Comparison of ENCODE assay signal across 13 mouse cellular contexts in genomic region chr16:87851550-87851949, GRCm38 (mm10).
"Had no signal": no experiment of that assay in that cellular context is flagged by ENCODE, and none has a peak within 500 bp of the region (broad histone marks: within the 10 kb centered on the region; RNA-seq: fewer than 3 reads in every experiment).

No protein-coding gene starts in this region.

- H3K9me3 ChIP-seq: kidney, embryonic 15.5 days; limb, embryonic 12.5 days; liver, embryonic 13.5 days; lung, embryonic 15.5 days; megakaryocyte, embryonic 14.5 days had no signal

- H3K9ac ChIP-seq: kidney, embryonic 15.5 days; limb, embryonic 12.5 days; liver, embryonic 13.5 days; liver, postnatal 0 days; lung, embryonic 15.5 days had no signal

- H3K4me1 ChIP-seq: kidney, embryonic 15.5 days; limb, embryonic 12.5 days; liver, embryonic 13.5 days; lung, embryonic 15.5 days; megakaryocyte, embryonic 14.5 days had no signal

- DNase-seq: kidney, adult 18-20 months; kidney, postnatal 14 days; liver; liver, embryonic 13.5 days; liver, postnatal 0 days; lung, postnatal 14 days; thymus, postnatal 4 days had no signal

- H3K36me3 ChIP-seq: kidney, embryonic 15.5 days; limb, embryonic 12.5 days; liver, embryonic 13.5 days; lung, embryonic 15.5 days had no signal

- ATAC-seq: liver, postnatal 0 days had no signal

- H3K4me3 ChIP-seq: kidney, embryonic 15.5 days; limb, embryonic 12.5 days; liver, embryonic 13.5 days; lung, embryonic 15.5 days; megakaryocyte, embryonic 14.5 days had no signal

- H3K27me3 ChIP-seq: kidney, embryonic 15.5 days; limb, embryonic 12.5 days; liver, embryonic 13.5 days; lung, embryonic 15.5 days; megakaryocyte, embryonic 14.5 days had no signal

- H3K27ac ChIP-seq: kidney, embryonic 15.5 days; limb, embryonic 12.5 days; liver, embryonic 13.5 days; lung, embryonic 15.5 days; macrophage; stomach, postnatal 0 days had no signal

- H3K4me2 ChIP-seq: kidney, embryonic 15.5 days; limb, embryonic 12.5 days; liver, embryonic 13.5 days; lung, embryonic 15.5 days had no signal
